Mouse (Mus musculus): ENCODE data around the gene Cacna1c. TPM values are rescaled to one million over a fixed set of nuclear protein-coding genes. Genes with fewer than 3 reads are reported as not detected.
"Not testable (repeated sequence)": the region's sequence is repeated elsewhere in the genome, so short reads cannot be mapped to it uniquely, and the experiment has no call there.

Gene Cacna1c
- total RNA-seq, 4 experiments from 2014 or later: 52.8 to 62.4 (median 55.1) TPM

DNA sequence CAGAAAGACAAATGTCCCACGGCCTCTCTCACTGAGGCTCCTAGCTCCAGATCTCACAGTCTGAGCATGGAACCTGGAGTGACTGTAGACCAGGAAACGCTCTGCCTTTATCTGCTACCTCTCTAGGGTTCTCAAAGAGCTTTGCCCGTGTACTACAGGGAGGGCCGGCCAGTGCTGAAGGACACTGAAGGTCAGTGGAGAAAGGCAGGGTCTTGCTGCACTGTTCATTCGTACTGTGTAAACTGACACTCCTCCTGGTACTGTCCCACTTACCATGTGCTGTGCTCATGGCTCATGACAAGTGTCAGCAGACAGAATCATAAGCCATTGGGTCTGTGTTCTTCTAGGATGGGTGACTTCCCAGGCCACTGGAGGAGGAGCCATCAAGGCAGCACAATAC lies 17.2 kb upstream of the Cacna1c start:
- DNase-seq (ENCODE audit: low spot score in 2 of 2): no peak

DNA sequence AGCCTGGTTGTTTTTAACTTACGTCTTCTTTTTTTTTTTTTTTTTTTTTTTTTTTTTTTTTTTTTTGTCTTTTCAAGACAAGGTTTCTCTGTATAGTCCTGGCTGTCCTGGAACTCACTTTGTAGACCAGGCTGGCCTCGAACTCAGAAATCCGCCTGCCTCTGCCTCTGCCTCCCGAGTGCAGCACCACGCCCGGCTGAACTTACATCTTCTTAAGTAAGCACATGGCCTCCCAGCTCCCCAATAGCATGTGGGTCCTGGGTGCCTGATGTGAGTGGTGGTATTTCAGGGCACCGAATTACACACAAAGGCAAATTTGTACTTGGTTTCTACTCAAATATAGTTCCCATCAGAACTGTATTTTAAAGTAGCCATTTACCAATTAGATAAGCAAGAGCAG lies 9.8 kb upstream of the Cacna1c start:
- not testable (repeated sequence) for DNase-seq (ENCODE audit: low spot score in 2 of 2)

DNA sequence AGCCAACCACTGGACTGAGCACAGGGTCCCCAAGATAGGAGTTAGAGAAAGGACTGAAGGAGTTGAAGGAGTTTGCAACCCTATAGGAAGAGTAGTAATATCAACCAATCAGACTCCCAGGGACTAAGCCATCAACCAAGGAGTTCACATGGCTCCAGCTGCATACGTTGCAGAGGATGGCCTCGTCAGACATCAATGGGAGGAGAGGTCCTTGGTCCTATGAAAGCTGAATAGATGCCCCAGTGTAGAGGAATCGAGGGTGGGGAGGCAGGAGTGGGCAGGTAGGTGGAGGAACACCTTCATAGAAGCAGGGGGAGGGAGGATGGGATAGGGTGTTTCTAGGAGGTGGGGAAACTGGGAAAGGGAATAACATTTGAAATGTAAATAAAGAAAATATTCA lies 8.7 kb upstream of the Cacna1c start:
- no peak for DNase-seq (ENCODE audit: low spot score in 2 of 2)

DNA sequence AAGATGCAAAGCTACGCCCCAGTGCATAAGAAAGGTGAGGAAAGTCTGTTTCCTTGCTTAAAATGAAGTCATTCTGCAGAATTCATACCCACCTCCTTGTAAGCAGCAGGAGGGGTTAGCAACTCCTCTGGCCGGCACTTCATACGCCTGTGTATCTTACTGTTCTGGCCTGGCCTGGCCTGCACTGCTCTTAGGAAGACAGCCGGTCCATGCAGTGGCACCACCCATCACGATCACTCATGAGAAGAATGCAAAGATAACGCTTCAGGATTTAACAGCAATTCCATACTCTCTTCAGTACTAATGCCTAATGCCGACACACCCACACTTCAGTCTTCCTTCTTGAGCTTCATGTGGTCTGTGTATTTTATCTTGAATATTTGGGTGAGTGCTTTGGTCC lies 8.1 kb upstream of the Cacna1c start:
- DNase-seq (ENCODE audit: low spot score in 2 of 2): no peak

DNA sequence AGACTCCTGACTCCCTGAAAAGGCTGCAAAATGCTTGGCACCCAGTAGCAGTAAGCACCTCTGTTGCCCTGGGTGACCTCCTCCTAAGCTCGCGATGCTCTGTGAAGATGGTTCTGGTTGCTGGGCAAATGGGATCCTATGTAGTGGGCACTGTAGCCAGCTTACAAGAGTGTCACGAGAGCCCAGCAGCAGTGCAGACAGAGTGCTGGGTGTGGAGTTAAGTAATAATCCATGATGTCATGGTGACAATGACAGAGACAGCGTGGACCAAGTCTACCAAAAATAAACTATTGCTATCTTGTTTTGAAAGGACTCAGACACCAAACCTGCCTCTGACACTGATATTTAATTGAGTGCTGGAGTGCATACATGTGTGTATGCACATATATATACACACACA lies 5.4 kb upstream of the Cacna1c start:
- no peak for DNase-seq (ENCODE audit: low spot score in 2 of 2)

DNA sequence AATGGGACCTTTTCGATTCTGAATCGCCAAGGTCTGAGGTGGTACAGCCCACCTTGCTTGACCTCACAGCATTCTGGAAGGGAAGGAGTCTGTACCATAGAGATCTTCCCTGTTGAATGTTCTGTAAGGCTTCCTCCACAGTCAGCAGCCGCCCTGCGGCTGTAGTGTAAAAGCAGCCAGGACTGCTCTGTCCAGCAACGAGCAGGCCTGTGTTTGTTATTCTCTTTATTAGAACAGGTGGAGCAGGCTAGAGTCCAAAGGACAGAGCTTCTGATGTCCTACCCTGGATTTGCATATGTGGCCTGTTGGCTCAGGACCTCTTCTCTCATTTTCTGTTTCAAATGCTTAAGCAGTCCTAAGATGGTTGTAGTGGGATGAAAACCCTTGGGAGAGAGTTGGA lies 4.1 kb upstream of the Cacna1c start:
- no peak for DNase-seq (ENCODE audit: low spot score in 2 of 2)

DNA sequence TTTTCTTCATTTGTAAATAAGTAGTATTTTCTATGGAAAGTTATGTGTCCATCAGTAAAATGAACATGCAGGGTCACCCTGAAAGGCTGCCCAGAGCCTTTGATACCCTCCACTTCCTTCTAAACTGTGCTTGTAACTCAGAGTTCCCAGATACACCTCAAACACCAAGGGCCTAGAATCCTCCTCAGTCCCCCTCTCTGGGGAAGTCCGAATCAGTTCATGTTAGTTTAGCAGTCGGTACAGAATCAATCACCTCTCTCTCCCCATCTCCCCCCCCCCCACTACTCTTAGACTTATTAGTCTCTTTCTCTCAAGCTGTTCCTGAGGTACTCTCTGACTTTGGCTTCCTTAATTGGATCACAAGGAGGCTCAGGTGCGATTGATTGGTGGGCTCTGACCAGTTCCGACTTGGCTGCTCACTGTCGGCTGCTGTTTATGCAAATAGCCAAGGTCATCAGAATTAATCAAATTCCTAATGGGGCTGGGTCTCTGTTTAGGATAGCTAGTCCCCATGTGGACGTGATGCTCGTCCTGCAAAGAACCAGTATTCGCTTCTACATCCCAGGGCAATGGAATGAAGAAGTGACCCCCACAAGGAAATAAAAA lies 3.2 kb upstream of the Cacna1c start:
- no peak for DNase-seq (ENCODE audit: low spot score in 2 of 2)

DNA sequence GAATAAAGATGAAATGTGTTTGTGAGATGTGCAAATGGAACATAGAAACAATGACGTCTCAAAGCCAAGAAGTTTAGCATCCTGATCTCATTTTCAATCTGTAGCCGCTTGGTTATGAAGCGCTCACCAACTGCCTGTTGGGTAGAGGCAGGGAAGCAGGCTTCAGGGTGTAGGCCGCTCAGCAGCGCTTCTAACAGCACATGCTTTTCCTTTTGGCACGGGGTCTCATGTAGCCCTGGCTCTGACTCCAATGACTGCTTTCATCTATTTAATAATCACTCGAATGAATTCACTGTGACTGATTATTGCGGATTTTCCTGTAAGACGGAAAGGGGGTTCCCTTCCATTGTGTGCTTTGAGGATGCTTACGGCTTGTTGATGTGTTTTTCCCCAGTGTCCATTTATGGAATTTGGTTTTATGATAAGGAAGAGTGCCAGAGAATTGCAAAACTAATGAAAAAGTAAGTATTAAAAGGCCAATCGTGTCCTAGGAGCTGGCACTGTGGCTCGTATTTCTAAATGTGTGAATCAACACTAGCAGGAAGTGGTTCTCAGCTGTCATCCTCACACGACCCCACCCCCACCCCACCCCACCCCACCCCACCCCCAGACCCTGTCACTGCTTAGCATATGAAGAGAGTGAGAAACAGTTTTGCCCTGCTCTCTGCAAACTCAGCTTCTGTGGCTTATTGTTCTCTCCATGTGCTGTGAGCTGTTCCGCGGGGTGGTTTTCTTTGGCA lies 2.5 kb upstream of the Cacna1c start:
- no peak for DNase-seq (ENCODE audit: low spot score in 2 of 2)

DNA sequence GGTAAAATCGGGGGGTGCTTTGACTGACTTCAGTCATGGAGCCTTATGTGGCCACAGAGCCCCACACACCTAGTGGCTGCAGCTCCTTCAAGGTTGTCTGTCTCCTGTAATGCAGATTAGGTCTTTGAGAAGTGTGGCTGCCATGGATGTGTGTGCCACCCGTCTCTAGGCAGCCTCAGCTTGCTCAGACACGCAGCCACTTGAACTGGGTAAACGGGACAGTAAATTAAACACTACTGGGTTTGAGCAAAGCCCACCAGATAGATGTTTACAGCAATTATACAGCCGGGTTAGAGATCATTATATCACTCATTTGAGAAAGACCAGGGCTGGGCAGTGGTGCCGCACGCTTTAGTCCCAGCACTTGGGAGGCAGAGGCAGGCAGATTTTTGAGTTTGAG lies 1.6 kb downstream of the Cacna1c start:
- DNase-seq (ENCODE audit: low spot score in 2 of 2): no peak

DNA sequence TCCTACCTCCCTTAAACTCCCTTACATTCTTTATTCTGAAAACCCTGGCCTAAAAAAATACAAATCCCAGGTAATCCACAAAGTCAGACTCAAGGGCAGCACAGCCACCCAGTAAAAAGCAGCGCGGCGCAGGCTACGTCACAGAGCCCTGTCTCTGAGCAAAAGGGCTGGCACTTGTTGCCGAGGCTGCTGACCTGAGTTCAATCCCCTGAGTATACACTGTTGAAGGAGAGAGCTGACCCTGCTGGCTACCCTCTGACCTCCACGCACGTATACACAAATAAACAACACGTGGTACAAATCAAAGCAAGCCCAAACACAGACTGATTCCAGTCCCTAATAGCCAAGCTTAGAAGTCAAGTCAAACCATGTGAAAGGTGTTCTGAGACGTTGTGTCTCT lies 2.1 kb downstream of the Cacna1c start:
- no peak for DNase-seq (ENCODE audit: low spot score in 2 of 2)

DNA sequence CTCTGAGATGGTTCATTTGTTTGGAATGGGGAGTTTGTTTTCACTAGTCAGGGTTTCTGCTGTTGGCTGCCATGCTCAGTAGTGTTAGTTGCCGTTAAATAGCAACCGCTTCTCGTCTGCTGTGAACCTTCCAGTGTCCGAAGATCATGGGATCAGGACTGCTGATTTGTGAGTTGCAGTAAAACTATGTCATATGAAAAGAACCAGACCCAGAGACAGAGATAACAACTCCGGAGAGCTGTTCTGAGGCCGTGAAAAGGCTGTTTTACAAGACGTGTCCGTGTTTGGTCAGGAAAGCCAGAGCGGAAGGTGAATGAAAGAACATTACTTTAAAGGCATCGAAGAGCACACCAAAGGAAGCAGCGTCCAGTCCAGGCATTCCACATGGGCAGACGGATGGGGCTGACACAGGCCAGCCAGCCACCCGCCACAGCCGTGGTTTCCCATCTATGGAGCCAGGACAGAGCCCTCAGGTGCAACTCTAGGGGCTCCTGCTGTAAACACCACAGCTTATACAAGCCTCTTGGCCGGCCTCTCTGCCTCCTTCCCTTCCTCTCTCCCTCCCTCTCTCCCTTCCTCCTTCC lies 2.6 kb downstream of the Cacna1c start:
- DNase-seq (ENCODE audit: low spot score in 2 of 2): no peak

DNA sequence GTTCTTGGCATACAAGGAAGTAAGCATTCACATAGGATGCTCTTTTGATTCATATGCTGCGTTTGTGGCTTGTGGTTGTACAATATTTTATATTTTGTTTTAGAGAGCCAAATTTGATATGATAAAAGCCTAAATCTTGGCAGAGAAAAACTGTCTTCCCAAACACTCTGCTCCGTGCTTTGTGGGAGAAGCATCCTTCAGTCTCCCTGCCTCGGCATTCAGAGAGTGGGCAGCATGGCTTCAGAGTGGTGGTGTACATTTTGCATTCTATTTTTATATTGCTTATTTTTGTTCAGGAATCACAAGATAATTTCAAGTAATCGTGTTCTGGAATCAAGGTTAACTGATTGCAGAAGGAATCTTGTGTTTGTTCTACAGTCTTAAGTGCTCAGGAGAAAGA lies 4.7 kb downstream of the Cacna1c start:
- no peak for DNase-seq (ENCODE audit: low spot score in 2 of 2)

DNA sequence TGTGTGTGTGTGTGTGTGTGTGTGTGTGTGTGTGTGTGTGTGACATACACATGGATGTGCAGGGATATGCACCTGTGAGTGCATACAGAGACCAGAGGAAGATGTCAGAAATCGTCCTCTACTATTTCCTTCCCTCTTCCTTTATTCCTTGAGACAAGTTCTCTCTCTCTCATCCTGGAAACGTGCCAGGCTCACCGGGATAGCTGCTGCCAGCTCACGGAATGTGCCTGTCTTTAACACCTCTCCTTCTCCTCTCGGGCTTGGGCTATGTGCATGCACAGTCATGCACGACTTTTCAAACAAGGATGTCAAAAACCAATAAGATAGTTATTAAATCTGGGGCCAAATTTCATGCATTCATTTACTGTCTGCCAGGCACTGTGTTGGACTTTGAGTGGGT lies 8.6 kb downstream of the Cacna1c start:
- DNase-seq (ENCODE audit: low spot score in 2 of 2): no peak

DNA sequence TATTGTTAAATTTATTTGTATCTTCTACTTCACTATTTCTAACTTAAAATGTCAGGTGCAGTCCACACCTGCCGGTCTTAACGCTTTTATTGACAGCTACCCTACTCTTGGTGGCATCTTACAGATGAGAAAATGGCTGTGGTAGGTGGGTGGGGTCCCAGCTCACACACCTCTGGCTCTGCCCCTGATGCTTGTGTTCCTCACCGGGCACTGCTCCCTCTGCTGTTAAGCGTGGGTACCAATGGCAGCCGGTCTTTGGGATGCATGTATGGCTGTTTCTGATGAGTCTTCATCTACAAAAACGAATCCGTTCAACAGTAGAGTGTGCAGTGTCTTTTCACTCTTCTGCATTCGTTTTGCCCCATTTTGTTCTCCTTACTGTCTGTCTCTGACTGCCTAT lies 9.6 kb downstream of the Cacna1c start:
- DNase-seq (ENCODE audit: low spot score in 2 of 2): no peak

DNA sequence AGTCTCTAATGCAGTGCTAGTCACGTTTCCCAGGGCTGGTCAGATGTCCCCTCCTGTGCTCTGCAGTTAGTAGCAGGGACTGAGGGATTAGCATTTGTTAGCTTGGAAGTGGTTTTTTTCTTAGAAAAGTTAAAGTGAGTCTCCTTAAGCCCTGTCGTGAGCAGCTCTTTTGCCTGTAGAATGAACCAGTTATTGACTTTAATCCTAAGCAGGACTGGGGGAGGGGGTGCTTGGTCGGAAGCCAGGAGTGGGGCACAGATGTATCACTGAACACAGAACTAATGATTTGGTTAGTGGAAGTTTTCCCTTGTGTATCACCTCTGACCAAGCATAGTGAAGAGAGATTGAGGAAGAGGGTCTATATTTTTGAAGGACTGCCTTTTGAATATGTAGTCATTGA lies 12.4 kb downstream of the Cacna1c start:
- no peak for DNase-seq (ENCODE audit: low spot score in 2 of 2)

DNA sequence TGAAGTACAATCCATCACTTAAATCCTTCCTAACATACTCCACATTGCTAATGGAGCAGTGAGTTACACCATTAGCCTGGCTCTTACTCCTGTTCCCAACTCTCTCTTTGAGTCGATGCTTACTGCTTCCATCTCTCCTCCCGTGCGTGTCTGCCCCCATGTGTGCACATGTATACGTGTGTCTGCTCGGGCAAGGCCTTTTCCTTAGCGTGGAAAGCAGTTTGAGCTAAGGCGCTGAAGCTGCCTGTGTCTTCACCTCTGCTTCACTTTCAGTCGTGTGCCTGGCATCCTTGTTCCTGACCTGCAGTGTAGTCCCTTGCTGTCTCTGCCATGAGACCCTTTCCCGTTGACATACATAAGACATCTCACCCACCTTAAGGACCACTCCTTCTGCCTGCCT lies 14.0 kb downstream of the Cacna1c start:
- DNase-seq (ENCODE audit: low spot score in 2 of 2): no peak

DNA sequence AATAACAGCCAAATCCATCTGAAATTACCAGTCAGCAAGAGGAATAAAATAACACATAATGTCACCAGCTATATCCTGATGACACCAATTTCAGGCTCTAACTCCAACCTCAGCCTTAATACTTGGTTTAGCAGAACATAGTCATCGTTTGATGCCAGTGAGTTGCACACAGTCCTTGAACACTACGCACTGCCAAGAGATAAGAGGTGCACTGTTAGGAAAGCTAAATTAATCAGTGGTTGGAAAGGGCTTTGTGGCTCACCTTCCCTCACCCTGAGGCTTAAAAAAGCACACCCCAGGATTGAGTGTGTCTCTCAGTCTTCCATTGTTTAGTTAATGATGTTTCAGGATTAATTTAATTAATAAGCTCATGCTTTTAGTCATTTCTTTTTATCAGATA lies 16.0 kb downstream of the Cacna1c start:
- DNase-seq (ENCODE audit: low spot score in 2 of 2): no peak

DNA sequence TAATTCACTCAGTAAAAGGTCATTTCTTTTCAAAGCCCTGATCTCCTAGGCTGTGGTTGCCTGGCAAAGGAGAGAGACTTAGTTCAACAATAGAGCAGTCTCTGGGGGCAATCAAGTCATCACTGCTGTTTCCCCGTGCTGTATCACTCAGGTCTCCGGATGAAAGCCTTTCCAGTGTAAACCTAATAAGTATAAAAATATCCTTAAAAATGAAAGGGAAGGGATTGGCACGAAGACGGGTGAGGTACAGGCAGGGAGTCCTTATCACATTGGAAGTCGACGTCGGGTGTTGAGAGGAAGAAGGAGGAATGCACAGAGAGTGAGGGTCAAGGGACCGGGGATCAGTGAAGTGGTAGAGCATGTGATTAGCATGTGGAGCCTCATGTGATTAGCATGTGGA lies 19.1 kb downstream of the Cacna1c start:
- no peak for DNase-seq (ENCODE audit: low spot score in 2 of 2)

DNA sequence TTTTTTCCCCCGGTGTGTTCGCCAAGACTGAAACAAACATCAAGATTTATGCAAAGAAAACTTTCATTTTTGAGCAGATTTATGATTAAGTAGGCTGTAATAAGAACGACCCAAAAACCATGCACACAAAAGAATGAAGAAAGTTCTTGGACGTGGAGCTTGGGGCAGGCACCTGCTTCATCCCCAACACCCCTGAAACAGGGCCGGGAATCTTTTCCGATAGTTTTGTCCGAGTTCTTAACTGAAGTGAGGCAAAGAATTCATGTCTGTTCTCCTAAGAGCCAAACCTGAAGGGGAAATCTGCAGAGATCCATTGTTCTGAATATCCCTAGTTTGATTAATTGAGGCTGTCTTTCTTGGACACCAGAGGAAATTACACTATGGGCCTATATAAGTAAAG lies 20.1 kb downstream of the Cacna1c start:
- no peak for DNase-seq (ENCODE audit: low spot score in 2 of 2)

DNA sequence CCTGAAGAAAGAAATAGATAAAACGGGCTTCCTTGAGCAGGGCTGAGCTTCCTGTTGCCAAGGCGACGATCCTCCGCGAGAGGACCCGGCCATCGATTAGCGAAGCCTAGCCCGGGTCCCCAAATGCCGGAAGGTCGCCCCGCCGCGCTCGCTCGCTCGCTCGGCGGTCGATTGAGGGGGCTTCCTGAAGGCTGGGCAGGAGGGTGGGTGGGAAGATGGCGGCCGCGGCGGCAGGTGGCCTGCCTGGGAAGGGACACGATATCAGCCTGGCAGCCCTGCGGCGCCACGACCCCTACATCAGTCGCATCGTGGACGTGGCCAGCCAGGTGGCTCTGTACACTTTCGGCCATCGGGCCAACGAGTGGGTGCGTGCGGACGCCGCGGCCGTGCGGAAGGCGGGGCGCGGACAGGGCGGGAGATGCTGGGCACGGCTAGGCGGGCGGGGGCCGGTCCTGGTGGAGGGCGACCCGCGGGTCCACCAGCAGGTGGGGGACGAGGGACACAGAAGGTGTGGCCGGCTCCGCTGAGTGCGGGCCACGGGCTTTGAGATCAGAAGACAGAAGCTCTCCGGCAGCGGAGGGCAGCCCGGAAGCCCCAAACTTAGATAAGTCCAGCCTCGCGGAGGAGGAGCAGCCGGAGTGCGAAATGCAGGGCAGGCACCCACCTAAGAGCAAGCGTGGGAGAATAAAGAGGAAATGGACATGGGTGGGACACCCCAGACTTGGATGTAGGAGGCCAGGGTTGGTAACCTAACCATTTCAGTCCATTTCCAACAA lies 21.0 kb downstream of the Cacna1c start, which contains the start of gene Dcp1b:
Gene Dcp1b, plus strand, starts transcription at position 176 of the 776 bp plus-strand sequence.
- DNase-seq (ENCODE audit: low spot score in 2 of 2): peak; percentile 51 to 81

DNA sequence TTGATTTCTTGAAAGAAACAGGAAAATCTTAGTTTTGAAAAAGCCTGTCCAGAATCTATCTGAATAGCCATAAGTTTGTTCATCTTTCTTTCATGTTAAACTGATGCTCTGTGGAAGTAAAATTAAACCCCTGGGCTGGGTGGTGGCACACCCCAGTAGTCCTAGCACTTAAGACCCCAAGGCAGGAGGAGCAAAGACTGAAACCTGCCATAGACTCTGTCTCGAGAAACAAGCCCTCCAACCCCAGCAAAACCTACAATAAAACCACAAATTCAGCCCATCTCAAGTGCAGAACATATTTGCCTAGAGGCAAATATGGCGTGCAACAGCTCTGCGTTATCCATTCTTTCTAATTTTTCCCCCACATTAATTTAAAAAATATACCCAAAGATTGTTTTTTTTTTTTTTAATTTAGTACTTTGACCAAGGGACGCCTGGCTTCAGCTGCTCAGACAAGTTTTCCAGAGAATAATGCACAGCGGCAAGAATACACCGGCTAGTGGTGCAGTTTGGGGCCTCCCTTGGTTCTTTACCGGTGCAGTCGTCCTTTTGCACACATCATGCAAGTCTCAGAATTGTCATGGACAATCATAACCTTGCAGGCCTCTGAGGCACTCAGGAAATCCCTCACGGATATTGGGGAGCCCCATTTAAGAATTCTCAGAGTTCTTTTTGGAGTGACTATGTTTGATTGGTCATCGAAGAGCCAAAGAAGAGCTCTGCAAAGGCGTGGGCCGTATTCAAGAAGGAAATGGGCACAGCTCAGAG lies 21.7 kb downstream of the Cacna1c start:
- DNase-seq (ENCODE audit: low spot score in 2 of 2): no peak
